Mouse (Mus musculus) limb, embryonic 14.5 days (tissue): ENCODE data around the gene Olfr1371. TPM values are rescaled to one million over a fixed set of nuclear protein-coding genes. Genes with fewer than 3 reads are reported as not detected.

ENCODE experiments used
- ATAC-seq: fragments of 200-750 bp; cut with Nextera tagmentation; 2 replicates; pipeline ENCODE4 v1.8.0; 2017; ENCODE audit warnings: low read depth, moderate number of reproducible peaks, moderate TSS enrichment; ENCODE audit not compliant: low FRiP score
- DNase-seq: peaks from one replicate; pipeline ENCODE4 v3.0.0-alpha.2; 2015; ENCODE audit warnings: low spot score
- H3K27ac ChIP-seq: fragments of 300-500 bp; sonication (generic); replicated peaks from 2 replicates; pipeline ENCODE4 v1.5.1; 2014; ENCODE audit warnings: low read depth, mild to moderate bottlenecking, low read length, moderate library complexity, mixed read lengths
- H3K27me3 ChIP-seq: fragments of 300-500 bp; sonication (generic); 2 replicates; pipeline ENCODE4 v1.6.1; 2014; ENCODE audit warnings: low read length, mixed read lengths; ENCODE audit not compliant: control insufficient read depth, insufficient read depth
- H3K36me3 ChIP-seq: fragments of 300-500 bp; sonication (generic); 2 replicates; pipeline ENCODE4 v1.6.1; 2014; ENCODE audit warnings: mild to moderate bottlenecking, low read length, moderate library complexity, mixed read lengths; ENCODE audit not compliant: control insufficient read depth, insufficient read depth
- H3K4me1 ChIP-seq: fragments of 300-500 bp; sonication (generic); 2 replicates; pipeline ENCODE4 v1.6.1; 2014; ENCODE audit warnings: antibody characterized with exemption, low read length, mixed read lengths; ENCODE audit not compliant: control insufficient read depth, insufficient read depth
- H3K4me2 ChIP-seq: fragments of 300-500 bp; sonication (generic); replicated peaks from 2 replicates; pipeline ENCODE4 v1.6.1; 2014; ENCODE audit warnings: low read depth, mild to moderate bottlenecking, low read length, moderate library complexity; ENCODE audit not compliant: severe bottlenecking
- H3K4me3 ChIP-seq: fragments of 300-500 bp; sonication (generic); replicated peaks from 2 replicates; pipeline ENCODE4 v1.5.1; 2014; ENCODE audit warnings: low read length
- H3K9ac ChIP-seq: fragments of 300-500 bp; sonication (generic); 2 replicates; pipeline ENCODE4 v1.6.1; 2014; ENCODE audit warnings: mild to moderate bottlenecking, low read depth, low read length, moderate library complexity; ENCODE audit not compliant: severe bottlenecking
- H3K9me3 ChIP-seq: fragments of 300-500 bp; sonication (generic); 2 replicates; pipeline ENCODE4 v1.6.1; 2016; ENCODE audit warnings: low read length; ENCODE audit not compliant: control insufficient read depth
- POLR2A ChIP-seq: fragments of 200-500 bp; IDR thresholded peaks from 2 replicates; pipeline ENCODE4 v1.8.0; 2012; ENCODE audit warnings: inconsistent platforms, mild to moderate bottlenecking, moderate library complexity, borderline replicate concordance; ENCODE audit not compliant: insufficient read depth, insufficient read length; ENCODE audit errors: extremely low read depth
- WGBS: fragments of 180-500 bp; shearing (Covaris S2); extraction: QIAGEN DNeasy Blood & Tissue Kit; methylation state at CpG from one replicate; pipeline ENCODE4 v1.1.7; 2014; 5-methylcytosine and 5-hydroxymethylcytosine counted together
- polyA plus RNA-seq, 2 experiments: library from polyadenylated mRNA; depleted of rRNA in 1 of 2; stranded (reverse) in 1 of 2; unstranded in 1 of 2; fragments of >200 nt; fragmentation: Nextera tagmentation in 1 of 2; extraction: Ambion mirVana in 1 of 2; gene quantifications; 2 replicates each; pipeline versions ENCODE4 v1.2.1 to v1.2.3; 2012 to 2014

Gene Olfr1371
- polyA plus RNA-seq (2012; rRNA removed), result not detected in 2 replicates
- polyA plus RNA-seq (2014; fragmentation: Nextera tagmentation; extraction: Ambion mirVana), result not detected in 2 replicates

- Histone ChIP-seq H3K4me2 (no peak within 1 kb of the TSS), H3K27me3 (no peaks in the 10 kb centered on the region), H3K9me3 (no peaks in the 10 kb centered on the region), H3K27ac (no peak within 1 kb of the TSS), H3K36me3 (no peaks in the 10 kb centered on the region), H3K9ac (no peak within 1 kb of the TSS), H3K4me1 (no peaks in the 10 kb centered on the region), H3K4me3 (no peak within 1 kb of the TSS)
- DNase-seq (no peak), ATAC-seq (no peak)
- no peak for TF ChIP-seq POLR2A
These were observed at the start of gene Olfr1371 for GRCm38 (mm10) chr11:52213887-52214286. Gene Olfr1371, minus strand, starts transcription at chr11:52213987.

- Histone ChIP-seq H3K9ac (no peak overlapping the region), H3K4me1 (no peaks in the 10 kb centered on the region), H3K27me3 (no peaks in the 10 kb centered on the region), H3K4me2 (no peak overlapping the region), H3K36me3 (no peaks in the 10 kb centered on the region), H3K4me3 (no peak overlapping the region), H3K9me3 (no peaks in the 10 kb centered on the region), H3K27ac (no peak overlapping the region)
- ATAC-seq, result no peak
- no peak for TF ChIP-seq POLR2A
- DNase-seq, result no peak
- 92% methylated on average over 11 of the region's 11 CpGs for WGBS
These were observed 48.6 kb upstream of the Olfr1371 start for GRCm38 (mm10) chr11:52262338-52262737.

GRCm38 (mm10) chr11:52261937-52262336 lies 48.1 kb upstream of the Olfr1371 start:
- Histone ChIP-seq H3K4me2 (no peak overlapping the region), H3K27ac (no peak overlapping the region), H3K4me1 (no peaks in the 10 kb centered on the region), H3K9ac (no peak overlapping the region), H3K4me3 (no peak overlapping the region), H3K36me3 (no peaks in the 10 kb centered on the region), H3K9me3 (no peaks in the 10 kb centered on the region), H3K27me3 (no peaks in the 10 kb centered on the region)
- no peak for TF ChIP-seq POLR2A
- WGBS, result 65% methylated on average over 5 of the region's 5 CpGs
- DNase-seq (no peak), ATAC-seq (no peak)

GRCm38 (mm10) chr11:52260878-52261277 lies 47.1 kb upstream of the Olfr1371 start:
- Histone ChIP-seq H3K27ac (no peak overlapping the region), H3K9ac (no peak overlapping the region), H3K9me3 (no peaks in the 10 kb centered on the region), H3K4me2 (no peak overlapping the region), H3K4me1 (no peaks in the 10 kb centered on the region), H3K4me3 (no peak overlapping the region), H3K36me3 (no peaks in the 10 kb centered on the region), H3K27me3 (no peaks in the 10 kb centered on the region)
- no peak for ATAC-seq
- WGBS, result 81% methylated on average over 4 of the region's 4 CpGs
- TF ChIP-seq POLR2A, result no peak
- DNase-seq, result no peak

- no peak for TF ChIP-seq POLR2A
- no peak for DNase-seq
These were observed 44.9 kb upstream of the Olfr1371 start for GRCm38 (mm10) chr11:52258711-52259110.

GRCm38 (mm10) chr11:52257376-52257775 lies 43.6 kb upstream of the Olfr1371 start:
- H3K27me3 ChIP-seq, result no peaks in the 10 kb centered on the region

More at GRCm38 (mm10) chr11:52258711-52259110, 44.9 kb upstream of the Olfr1371 start:
- 68% methylated on average over 5 of the region's 5 CpGs for WGBS
- no peaks in the 10 kb centered on the region for H3K27me3 ChIP-seq
- no peaks in the 10 kb centered on the region for H3K36me3 ChIP-seq
- no peak for ATAC-seq
- no peak overlapping the region for H3K27ac ChIP-seq
- no peak overlapping the region for H3K4me2 ChIP-seq
- H3K9me3 ChIP-seq, result no peaks in the 10 kb centered on the region
- no peak overlapping the region for H3K9ac ChIP-seq
- no peaks in the 10 kb centered on the region for H3K4me1 ChIP-seq
- no peak overlapping the region for H3K4me3 ChIP-seq

More at GRCm38 (mm10) chr11:52257376-52257775, 43.6 kb upstream of the Olfr1371 start:
- Histone ChIP-seq H3K27ac (no peak overlapping the region), H3K4me2 (no peak overlapping the region), H3K4me3 (no peak overlapping the region), H3K36me3 (no peaks in the 10 kb centered on the region), H3K9me3 (no peaks in the 10 kb centered on the region), H3K9ac (no peak overlapping the region), H3K4me1 (no peaks in the 10 kb centered on the region)
- WGBS, result 91% methylated on average over 3 of the region's 3 CpGs
- DNase-seq, result no peak
- no peak for ATAC-seq
- no peak for TF ChIP-seq POLR2A
